Mouse (Mus musculus): ENCODE data around the gene Kdm8.

Gene Kdm8

DNA sequence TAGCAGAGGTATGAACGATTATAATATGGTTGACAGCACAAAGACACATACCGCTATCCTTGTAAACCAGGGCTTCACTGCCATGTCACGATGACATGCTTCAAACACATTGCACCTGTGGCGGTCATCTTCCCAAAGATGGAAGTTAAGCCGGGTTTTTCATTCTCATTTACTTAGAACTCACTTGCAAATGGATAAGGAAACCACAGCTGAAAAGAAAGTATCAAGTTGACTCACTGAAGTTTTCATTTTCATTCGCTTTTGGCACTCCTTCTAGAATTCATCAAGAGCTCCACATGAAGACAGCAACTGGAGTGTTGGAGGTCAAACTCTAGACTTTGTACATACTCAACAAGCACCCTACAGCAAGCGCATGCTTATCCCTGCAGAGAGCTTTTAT, 56.4 kb downstream of the Kdm8 start:
- in situ Hi-C loops (cut with MboI): no loop called here

DNA sequence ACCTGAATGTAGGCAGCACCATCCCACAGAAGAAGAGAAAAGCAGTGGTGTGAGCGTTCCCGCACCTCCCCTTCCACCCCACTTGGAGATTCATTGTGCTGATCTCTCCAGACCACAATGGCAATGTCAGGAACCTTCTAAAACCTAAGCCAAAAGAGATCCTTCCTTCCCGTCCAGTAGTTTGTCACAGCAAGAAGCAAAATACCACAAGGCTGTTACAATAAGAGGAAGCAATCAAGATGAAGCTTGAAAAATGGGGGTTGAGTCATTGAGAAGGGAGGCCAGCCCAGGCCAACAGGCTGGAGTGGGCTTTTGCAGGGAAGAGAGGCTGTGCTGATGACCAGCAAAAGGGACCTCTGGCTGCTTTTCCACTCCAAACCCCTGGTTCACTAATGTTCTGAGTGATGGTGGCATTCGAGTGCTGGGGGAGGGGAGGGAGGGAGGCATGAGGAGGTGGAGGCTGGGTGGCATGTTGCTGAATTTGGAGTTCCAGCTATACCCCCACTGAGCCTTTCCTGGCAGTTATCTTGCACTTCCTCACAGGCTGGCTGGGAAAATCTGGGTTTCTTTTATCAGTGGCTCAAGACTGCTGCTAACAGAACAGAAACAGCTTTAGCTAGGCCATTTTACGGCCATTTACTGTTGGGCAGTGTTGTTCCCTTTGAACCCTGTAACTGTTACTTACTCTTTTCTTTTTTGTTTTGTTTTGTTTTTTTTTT, 59.1 kb downstream of the Kdm8 start:
- in situ Hi-C loops (cut with MboI): no loop called here

DNA sequence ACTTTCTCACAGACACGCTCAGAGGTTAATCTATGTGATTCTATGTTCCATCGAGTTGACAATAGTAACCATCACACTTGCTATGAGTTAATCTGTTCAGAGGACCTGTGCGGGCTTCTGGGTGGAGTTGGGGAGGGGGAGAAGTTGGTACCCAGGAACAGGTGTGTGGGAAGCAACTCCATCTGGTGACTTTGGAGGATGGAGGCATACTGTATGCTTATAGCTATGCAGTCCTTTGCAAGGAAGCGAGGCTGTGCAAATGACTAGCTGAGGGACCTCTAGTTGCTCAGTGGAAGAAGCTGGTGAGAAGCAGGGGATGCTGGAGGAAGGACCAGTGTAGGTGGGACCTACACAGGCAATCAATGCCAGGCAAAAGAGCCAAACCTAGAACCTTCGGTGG, 60.1 kb downstream of the Kdm8 start:
- in situ Hi-C loops (cut with MboI): no loop called here

GRCm38 (mm10) chr7:125505568-125505967, 61.1 kb downstream of the Kdm8 start:
- in situ Hi-C loops (cut with MboI): no loop called here

DNA sequence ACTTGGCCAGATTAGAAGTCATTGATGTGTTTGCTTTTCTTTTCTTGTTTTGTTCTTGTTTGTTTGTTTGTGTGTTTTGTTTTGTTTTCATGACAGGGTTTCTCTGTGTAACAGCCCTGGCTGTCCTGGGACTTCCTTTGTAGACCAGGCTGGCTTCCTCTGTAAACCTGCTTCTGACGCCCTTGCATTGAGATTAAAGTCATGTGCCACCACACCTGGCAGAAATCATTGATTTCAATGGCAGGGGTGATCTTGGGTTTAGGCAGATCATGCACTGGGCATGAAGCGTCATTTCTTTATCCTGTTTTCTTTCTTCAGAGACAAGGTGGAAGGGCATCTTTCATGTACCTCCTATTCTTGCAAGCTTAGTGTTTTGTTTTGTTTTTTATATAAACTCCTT, 62.8 kb downstream of the Kdm8 start:
- in situ Hi-C loops (cut with MboI): no loop called here

GRCm38 (mm10) chr7:125511432-125511831, 67.0 kb downstream of the Kdm8 start:
- in situ Hi-C loops (cut with MboI): no loop called here

DNA sequence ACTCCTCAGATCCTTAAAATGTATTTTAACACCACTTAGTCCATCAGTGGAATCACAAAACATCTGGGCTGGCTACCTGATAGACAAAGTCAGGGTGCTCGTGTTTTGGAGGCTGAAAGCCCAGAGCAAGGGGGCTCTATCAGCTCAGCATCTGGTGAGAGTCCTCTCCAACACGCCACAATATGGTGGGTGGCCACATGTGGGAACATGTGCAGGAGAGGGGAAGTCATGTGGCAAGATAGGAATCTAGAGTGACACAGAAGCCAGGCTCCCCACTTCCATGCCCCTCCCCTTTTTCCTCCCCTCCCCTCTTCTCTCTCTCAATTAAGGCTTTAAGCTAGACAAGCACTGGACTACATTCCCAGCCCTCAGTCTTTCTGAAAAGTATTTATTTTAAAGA, 67.4 kb downstream of the Kdm8 start:
- in situ Hi-C loops (cut with MboI): no loop called here
